In genomic region chr2:163602101-163602971, GRCm38 (mm10) we compare ENCODE assay signal across 7 mouse cellular contexts. TPM values are rescaled to one million over a fixed set of nuclear protein-coding genes. Genes with fewer than 3 reads are reported as not detected.
A peak's percentile ranks its signal among the peaks of the same experiment; 100 is the strongest.
DNase-seq lines count a peak whose midpoint lies in the region; ATAC-seq and TF ChIP-seq lines count a peak whose summit lies in the region.

TSS of gene Ttpal (plus strand) at chr2:163602314.

- intact Hi-C loops in heart, adult 2 months (cut with DNase I) = loop anchor here (1.0 to 10.0 kb wide), 3 partner anchors 42 to 182 kb away; partner anchors contain the start of gene Serinc3

- peak within 1 kb of the TSS; percentile 86 for H3K27ac ChIP-seq in embryonic facial prominence, embryonic 12.5 days
- H3K27ac ChIP-seq in heart, adult 2 months = peak within 1 kb of the TSS; percentile 96
- peak within 1 kb of the TSS; percentile 82 for H3K27ac ChIP-seq in limb, embryonic 13.5 days
- peak within 1 kb of the TSS; percentile 94 for H3K27ac ChIP-seq in midbrain, embryonic 16.5 days (ENCODE audit: low read length)

- H3K36me3 ChIP-seq in embryonic facial prominence, embryonic 12.5 days = 0 out of 2 replicates have a peak, but pooled peaks cover 3% of the 10 kb centered on the region
- H3K36me3 ChIP-seq in heart, adult 2 months (ENCODE audit: control insufficient read depth, insufficient read depth, low read length) = peaks cover 3% of the 10 kb centered on the region; the same call in 1 of the 2 replicates
- peaks cover 3% of the 10 kb centered on the region for H3K36me3 ChIP-seq in limb, embryonic 13.5 days
- H3K36me3 ChIP-seq in midbrain, embryonic 16.5 days (ENCODE audit: control insufficient read depth, insufficient read depth, low read length) = no peaks in the 10 kb centered on the region

- peak within 1 kb of the TSS; percentile 88 for H3K4me3 ChIP-seq in embryonic facial prominence, embryonic 12.5 days
- peak within 1 kb of the TSS; percentile 96 for H3K4me3 ChIP-seq in heart, adult 2 months
- peak within 1 kb of the TSS; percentile 86 for H3K4me3 ChIP-seq in limb, embryonic 13.5 days
- H3K4me3 ChIP-seq in midbrain, embryonic 16.5 days (ENCODE audit: low read depth, low read length) = peak within 1 kb of the TSS; percentile 92

- 2% methylated on average over 57 of the region's 57 CpGs for WGBS in embryonic facial prominence, embryonic 12.5 days
- under 1% methylated on average over 57 of the region's 57 CpGs for WGBS in heart, adult 2 months
- WGBS in limb, embryonic 13.5 days = 2% methylated on average over 57 of the region's 57 CpGs
- WGBS in midbrain, embryonic 16.5 days = under 1% methylated on average over 57 of the region's 57 CpGs

- peak; percentile 87 for DNase-seq in adrenal gland, postnatal 25 days
- peak; percentile 91 to 92 for DNase-seq in heart, adult 2 months
- DNase-seq in kidney, adult 8-10 months = peak; percentile 79 to 87
- DNase-seq in spleen, postnatal 10 days (ENCODE audit: low spot score in 2 of 2) = peak; percentile 78 to 91

- H3K79me2 ChIP-seq in heart, adult 2 months (replicated peaks; ENCODE audit: control insufficient read depth, insufficient read depth, low read length) = no peaks in the 10 kb centered on the region

- peak; percentile 75 for TF ChIP-seq POLR2A in heart, adult 2 months (IDR thresholded peaks at IDR 0.05; ENCODE audit: insufficient read depth, low read depth, low read length)

- H3K4me1 ChIP-seq in embryonic facial prominence, embryonic 12.5 days = peaks cover 9% of the 10 kb centered on the region
- peaks cover 6% of the 10 kb centered on the region for H3K4me1 ChIP-seq in heart, adult 2 months (ENCODE audit: control insufficient read depth, insufficient read depth, low read length)
- peaks cover 13% of the 10 kb centered on the region for H3K4me1 ChIP-seq in limb, embryonic 13.5 days
- peaks cover 13% of the 10 kb centered on the region for H3K4me1 ChIP-seq in midbrain, embryonic 16.5 days (ENCODE audit: control insufficient read depth, insufficient read depth, low read length)

- peak within 1 kb of the TSS; percentile 95 for H3K4me2 ChIP-seq in embryonic facial prominence, embryonic 12.5 days (replicated peaks)
- peak within 1 kb of the TSS; percentile 96 for H3K4me2 ChIP-seq in limb, embryonic 13.5 days (replicated peaks)
- H3K4me2 ChIP-seq in midbrain, embryonic 16.5 days (ENCODE audit: low read length) = peak within 1 kb of the TSS; percentile 94

- no peaks in the 10 kb centered on the region for H3K27me3 ChIP-seq in embryonic facial prominence, embryonic 12.5 days
- no peaks in the 10 kb centered on the region for H3K27me3 ChIP-seq in heart, adult 2 months (ENCODE audit: control insufficient read depth, insufficient read depth, low read length)
- no peaks in the 10 kb centered on the region for H3K27me3 ChIP-seq in limb, embryonic 13.5 days
- H3K27me3 ChIP-seq in midbrain, embryonic 16.5 days (ENCODE audit: control insufficient read depth, insufficient read depth, low read depth, low read length) = no peaks in the 10 kb centered on the region

- ATAC-seq in embryonic facial prominence, embryonic 12.5 days (ENCODE audit: insufficient number of reproducible peaks, insufficient read depth, low FRiP score, low TSS enrichment) = peak; percentile 89
- peak; percentile 95 for ATAC-seq in limb, embryonic 13.5 days (ENCODE audit: low FRiP score, low read depth)
- ATAC-seq in midbrain, embryonic 16.5 days = peak; percentile 95

- peak within 1 kb of the TSS; percentile 94 for H3K9ac ChIP-seq in embryonic facial prominence, embryonic 12.5 days
- peak within 1 kb of the TSS; percentile 94 for H3K9ac ChIP-seq in heart, adult 2 months (ENCODE audit: low read depth, low read length)
- H3K9ac ChIP-seq in limb, embryonic 13.5 days = peak within 1 kb of the TSS; percentile 92
- peak within 1 kb of the TSS; percentile 95 for H3K9ac ChIP-seq in midbrain, embryonic 16.5 days (ENCODE audit: low read depth, low read length)

- H3K9me3 ChIP-seq in embryonic facial prominence, embryonic 12.5 days = no peaks in the 10 kb centered on the region
- H3K9me3 ChIP-seq in limb, embryonic 13.5 days = no peaks in the 10 kb centered on the region
- no peaks in the 10 kb centered on the region for H3K9me3 ChIP-seq in midbrain, embryonic 16.5 days (replicated peaks; ENCODE audit: control insufficient read depth, low read length, poor library complexity, severe bottlenecking)

- TF ChIP-seq CTCF in heart, adult 2 months (IDR thresholded peaks at IDR 0.05) = peak; percentile 84

- TF ChIP-seq EP300 in heart, adult 2 months (IDR thresholded peaks at IDR 0.05; ENCODE audit: insufficient read depth, low read depth, low read length) = peak; percentile 66; the same call in 1 of the 2 replicates

RNA-seq across cellular contexts. Expression of gene Ttpal, which starts in this region (rescaled TPM):
- total RNA-seq in adrenal gland, postnatal 25 days (2021) = 29.4 and 30.0 TPM in 2 replicates
- polyA plus RNA-seq in embryonic facial prominence, embryonic 12.5 days (2016; fragmentation: Nextera tagmentation; extraction: Ambion mirVana) = 45.1 and 47.6 TPM in 2 replicates
- 10 to 100 TPM; 11.0 to 13.6 TPM for total RNA-seq in heart, adult 2 months (2021)
- polyA plus RNA-seq in heart, adult 2 months (2012; rRNA removed) = 10.2 and 11.0 TPM in 2 replicates
- 40.9 and 45.1 TPM in 2 replicates for polyA plus RNA-seq in limb, embryonic 13.5 days (2015; fragmentation: Nextera tagmentation; extraction: Ambion mirVana)
- 43.7 and 48.7 TPM in 2 replicates for polyA plus RNA-seq in midbrain, embryonic 16.5 days (2015; fragmentation: Nextera tagmentation; extraction: Ambion mirVana)

Comparison
In these comparisons a context has a peak if more than half of its experiments do, and no peak if none do; other contexts are left out.
1. Peak in every context shown above with its lines: DNase-seq, ATAC-seq, H3K4me3 ChIP-seq and H3K27ac ChIP-seq.